Mouse (Mus musculus) gastrocnemius, postnatal 10 days (tissue): ENCODE measurements at regions not wholly inside any gene's neighbourhood (a gene's known extent, or its start where the extent isn't known, plus 50 kb on each side); places are given as distances from the start of the nearest gene placed in this dataset.

Source experiments
- DNase-seq: peaks from one replicate; pipeline ENCODE4 v3.0.0; 2021; ENCODE audit warnings: mixed read lengths

- no peak for DNase-seq
Observed at GRCm38 (mm10) chr1:169439621-169440020, 91.6 kb downstream of the Nuf2 start.

GRCm38 (mm10) chr1:169438006-169438405 is 93.3 kb downstream of the Nuf2 start:
- DNase-seq, result no peak

GRCm38 (mm10) chr1:169422408-169422807 is 108.9 kb downstream of the Nuf2 start:
- DNase-seq, result no peak

GRCm38 (mm10) chr1:169421671-169422070 is 109.6 kb downstream of the Nuf2 start:
- DNase-seq, result no peak

DNA sequence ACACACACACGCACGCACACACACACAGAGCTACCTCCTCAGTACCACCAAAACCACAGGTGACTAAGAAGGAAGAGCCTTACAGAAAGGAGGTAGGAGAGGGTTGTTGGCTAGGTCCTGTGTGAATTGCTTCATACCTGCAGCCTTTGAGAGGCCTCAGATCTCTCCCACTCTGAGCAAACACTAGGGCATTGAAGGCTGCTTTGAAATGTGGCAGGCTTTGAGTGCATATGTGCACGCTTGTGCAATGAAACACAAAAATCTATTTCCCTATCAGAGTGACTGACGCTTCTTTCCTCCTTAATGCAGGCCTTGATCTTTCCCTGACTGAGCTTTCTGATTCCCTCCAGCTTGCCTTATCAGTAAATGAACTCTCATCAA is 112.6 kb downstream of the Nuf2 start:
- DNase-seq, result no peak

DNA sequence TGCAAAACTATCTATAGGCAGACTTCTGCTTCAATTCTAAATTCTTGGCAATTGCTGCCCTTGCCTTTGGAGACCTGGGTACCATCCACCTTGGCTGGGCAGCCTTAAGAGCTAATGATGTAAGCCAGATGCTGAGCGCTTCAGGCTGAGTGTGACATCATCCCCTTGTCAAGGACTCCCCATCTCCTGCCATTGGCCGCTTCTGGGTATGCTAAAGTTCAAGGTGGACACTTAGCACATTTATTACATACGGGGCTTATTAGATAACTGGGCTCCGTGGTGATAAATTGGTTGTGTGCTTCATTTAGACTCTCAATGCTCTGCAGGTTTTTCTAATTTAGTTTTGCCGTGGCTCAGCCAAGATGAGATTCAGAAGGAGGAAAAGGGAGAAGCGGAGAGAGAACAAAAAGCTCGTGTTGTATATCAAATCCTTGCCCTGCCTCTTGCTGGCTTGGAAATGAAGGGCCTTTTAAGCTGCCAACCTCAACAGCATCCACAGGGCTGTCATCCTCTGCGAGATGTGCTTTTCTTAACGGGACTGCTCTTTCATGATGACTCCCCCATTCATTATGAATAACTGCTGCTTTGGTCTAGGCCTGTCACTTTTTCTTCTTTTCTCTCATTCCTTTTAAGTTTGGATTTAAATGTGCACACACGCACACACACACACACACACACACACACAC is 113.1 kb downstream of the Nuf2 start:
- no peak for DNase-seq

GRCm38 (mm10) chr1:169416701-169417100 is 114.6 kb downstream of the Nuf2 start:
- DNase-seq, result no peak

GRCm38 (mm10) chr1:169408120-169408519 is 123.1 kb downstream of the Nuf2 start:
- DNase-seq, result no peak

GRCm38 (mm10) chr1:169400841-169401240 is 130.4 kb downstream of the Nuf2 start:
- no peak for DNase-seq

- no peak for DNase-seq
Observed at GRCm38 (mm10) chr1:169397371-169397770, 133.9 kb downstream of the Nuf2 start.

DNA sequence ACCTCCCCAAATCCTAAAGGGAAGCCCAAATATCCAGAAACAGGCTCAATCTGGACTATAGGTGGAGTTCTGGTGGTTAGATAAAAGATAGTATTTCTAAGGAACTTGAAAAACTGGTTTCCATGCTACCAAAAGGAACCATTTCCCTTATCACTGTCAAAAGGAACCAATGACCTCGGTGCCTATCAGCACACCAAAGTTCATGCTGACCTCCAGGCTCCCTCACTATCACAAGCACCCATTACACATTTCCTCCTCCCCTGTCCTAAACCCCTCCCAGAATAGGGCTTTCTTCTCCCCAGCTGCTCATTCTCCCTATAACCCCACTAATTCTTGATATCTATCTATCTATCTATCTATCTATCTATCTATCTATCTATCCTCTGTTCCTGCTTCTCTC is 144.2 kb downstream of the Nuf2 start:
- no peak for DNase-seq

DNA sequence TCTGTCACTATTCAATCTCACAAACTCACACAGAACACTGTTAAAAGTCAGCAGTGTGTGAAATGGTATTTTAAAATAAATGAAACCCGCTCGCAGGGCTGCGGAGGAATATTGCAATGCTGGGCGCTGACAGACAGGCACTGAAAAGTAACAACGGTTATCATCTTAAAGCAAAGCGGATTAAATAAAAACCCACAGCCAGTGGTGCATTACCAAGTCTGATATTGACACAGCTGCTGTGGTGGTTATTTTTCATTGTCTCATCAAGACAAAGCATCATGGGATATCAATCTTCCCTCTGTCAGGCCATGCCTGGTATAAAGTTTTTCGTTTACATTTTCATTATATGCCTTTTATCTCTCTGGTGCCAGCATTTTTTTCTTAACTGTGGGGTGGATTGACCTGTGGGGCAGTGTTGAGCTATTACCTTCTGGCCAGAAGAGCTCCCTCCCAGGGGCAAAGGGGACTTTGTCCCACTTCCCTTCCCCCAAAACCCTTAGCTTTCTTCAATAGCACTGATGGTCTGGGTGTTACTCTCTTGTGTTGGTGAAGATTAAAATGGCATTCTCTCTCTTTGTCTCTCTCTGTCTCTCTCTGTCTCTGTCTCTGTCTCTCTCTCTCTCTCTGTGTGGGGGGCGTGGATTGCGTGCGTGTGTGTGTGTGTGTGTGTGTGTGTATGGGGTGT is 145.4 kb downstream of the Nuf2 start:
- no peak for DNase-seq

DNA sequence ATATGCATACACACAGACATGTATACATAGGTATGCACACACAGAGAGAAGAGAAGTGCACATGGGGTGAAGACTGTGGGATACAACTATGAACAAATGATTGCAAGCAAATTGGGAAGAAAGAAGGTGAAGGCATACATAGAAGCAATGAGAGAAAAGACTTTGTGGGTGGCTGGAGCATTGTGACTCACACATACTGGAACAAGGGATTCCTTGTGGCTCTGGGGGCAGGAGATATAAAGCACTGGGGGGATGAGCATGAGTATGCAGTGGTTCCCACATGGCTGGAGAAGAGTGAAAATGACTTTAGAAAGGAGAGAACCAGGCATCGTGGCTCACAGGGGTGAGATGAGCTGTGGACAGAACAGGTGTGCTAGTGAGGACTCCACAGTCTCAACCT is 156.6 kb downstream of the Nuf2 start:
- DNase-seq, result no peak

DNA sequence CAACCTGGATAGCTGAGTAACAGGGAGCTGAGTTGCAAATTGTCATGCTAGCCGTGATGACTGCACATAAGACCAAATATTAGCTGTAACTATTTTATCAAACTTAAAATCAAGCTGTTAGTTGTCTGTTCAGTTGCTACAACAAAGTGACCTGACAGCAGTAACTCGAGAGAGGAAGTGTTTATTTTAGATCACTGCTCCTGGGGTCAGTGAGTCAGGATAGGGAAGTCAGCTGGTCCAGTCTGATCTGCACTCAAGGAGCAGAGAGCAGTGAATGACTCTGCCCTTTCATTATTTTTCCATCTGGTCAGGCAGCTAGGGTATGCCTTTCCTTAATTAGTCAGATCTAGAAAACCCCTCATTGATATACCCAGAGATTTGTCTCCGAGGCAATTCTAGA is 162.5 kb downstream of the Nuf2 start:
- DNase-seq, result no peak

DNA sequence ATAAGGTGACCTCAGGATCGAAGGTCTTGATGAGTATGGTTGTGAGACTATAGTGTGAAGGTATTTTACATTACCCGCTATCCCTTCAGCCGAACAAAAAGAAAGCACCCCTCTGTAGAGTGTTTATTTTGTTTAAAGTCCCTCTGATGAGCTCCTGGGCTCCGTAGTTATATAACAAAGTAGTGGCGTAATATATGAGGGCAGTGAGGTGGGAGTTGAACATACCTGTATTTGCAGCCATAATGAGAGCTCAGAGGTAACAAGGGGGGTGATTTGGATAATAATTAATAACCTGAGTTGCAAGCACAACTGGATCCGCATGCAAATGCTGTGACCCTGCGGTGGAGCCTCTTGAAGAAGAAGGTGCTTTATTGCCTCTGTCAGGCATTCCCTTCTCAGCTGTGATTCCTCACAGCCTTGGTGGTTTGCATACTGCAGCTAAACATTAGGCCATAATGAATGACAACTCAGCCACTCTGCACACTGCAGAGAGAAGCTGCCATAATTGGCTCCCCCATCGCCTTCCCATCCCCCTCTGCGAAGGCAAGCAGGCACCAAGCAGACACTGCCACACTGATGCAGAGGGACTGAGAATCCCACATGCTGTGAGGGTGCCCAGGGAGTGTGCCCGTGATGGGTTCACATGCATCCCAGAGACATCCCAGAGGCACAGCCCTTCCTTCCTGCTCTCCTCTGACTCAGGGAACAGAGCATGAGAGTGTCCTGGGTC is 163.3 kb downstream of the Nuf2 start:
- DNase-seq, result no peak

DNA sequence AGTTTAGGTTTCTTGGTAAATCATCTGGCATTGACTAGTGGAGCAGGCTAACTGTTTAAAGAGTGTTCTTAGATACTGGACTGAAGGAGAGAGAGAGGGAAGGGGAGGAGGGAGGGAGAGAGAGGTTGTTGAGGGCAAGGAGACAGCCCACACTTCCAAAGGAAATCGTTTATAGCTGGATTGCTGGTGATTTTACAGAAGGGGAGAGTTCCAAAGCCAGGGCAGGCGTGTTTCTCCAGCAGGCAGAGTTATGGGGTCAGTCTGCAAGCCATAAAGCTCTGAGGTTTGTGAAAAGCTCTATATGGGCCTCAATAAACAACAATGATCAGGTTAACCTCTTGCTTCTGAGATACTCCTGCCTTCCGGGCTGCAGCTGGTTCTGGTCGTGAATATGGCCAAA is 163.9 kb downstream of the Nuf2 start:
- DNase-seq, result no peak

DNA sequence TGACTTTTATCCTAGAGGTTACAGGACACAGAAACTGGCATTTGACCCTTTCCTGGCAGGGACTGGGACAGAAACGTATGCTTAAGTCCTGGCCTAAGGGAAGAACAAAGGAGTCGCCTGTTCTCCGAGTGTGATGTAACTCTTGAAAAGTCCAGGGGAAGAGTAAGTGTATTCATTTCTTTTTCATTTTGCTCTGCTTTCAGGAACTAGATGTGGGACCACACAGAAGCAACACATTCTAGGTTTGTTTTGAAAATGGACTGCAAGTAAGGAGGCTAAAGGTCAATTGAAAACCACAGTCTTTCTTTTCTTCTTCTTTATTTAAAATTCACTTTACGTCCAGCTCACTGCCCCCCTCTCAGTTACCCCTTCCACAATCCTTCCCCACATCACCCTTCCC is 168.7 kb downstream of the Nuf2 start:
- DNase-seq, result no peak

GRCm38 (mm10) chr1:169357652-169358241 is 173.5 kb downstream of the Nuf2 start:
- DNase-seq, result no peak

GRCm38 (mm10) chr1:169354021-169354420 is 177.2 kb downstream of the Nuf2 start:
- no peak for DNase-seq

DNA sequence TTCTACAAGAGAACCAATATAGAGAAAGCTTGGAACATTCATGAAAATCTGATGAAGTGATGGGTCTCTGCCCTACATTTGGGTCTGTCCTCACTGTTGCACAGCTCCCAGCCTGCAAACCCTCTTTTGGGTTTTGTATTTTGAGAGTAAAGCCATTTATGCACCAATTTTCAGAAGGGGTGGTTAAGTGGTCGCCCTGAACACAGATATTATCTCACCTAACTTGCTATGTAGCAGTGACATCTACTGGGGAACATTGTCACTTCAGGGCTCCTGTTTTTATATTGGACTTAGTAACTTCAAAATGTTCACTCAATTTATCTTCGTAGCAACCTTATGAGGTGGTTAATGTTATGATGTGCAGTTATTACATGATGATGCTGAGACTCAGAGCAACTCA is 183.6 kb downstream of the Nuf2 start:
- DNase-seq, result no peak

GRCm38 (mm10) chr1:169346876-169347275 is 184.4 kb downstream of the Nuf2 start:
- no peak for DNase-seq

DNA sequence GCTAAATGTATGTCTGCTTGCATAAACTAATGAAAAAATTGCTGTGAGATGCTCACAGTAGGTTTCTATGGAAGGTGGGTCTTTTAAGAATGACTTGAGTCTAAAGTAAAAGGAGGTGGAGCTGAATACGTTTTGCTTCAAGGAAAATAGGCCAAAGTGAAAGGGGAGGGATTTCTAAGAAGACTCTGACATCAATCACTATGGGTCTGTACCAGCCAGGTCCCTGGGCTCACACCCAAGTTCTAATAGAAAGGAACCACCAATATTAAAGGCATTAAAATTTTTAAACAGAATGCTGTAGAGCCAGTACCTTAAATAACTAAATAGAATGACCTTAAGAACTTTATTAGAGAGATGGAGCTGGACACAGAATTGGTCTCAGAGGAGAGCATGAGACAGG is 190.1 kb downstream of the Nuf2 start:
- no peak for DNase-seq

GRCm38 (mm10) chr1:169338461-169338860 is 192.8 kb downstream of the Nuf2 start:
- DNase-seq, result no peak
